Mouse (Mus musculus): ENCODE measurements around the gene Dlgap4.

Dlgap4 gene

GRCm38 (mm10) chr2:156741998-156742397 is 128.5 kb downstream of the Dlgap4 start:
- no peak for DNase-seq

- DNase-seq = no peak
These were observed 129.7 kb downstream of the Dlgap4 start for GRCm38 (mm10) chr2:156743248-156743647.

DNA sequence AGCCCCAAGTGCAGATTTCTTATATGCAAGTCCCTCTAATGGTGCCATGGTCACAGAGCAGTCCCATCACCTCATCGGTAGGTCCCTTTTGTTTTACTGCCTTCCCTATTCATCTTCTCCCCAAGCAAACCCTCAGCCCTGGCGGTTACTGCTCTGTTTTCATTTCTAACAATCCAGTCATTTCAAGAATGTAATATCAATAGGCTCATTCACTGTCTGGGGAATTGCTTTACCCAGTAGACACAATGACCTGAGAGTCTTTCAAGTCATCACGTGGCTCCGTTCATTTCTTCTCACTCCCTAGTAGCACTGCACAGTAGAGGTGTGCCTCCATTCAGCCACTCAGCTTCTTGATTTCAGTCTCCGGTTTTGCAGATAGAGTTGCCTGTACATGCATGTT is 130.9 kb downstream of the Dlgap4 start:
- no peak for DNase-seq

DNA sequence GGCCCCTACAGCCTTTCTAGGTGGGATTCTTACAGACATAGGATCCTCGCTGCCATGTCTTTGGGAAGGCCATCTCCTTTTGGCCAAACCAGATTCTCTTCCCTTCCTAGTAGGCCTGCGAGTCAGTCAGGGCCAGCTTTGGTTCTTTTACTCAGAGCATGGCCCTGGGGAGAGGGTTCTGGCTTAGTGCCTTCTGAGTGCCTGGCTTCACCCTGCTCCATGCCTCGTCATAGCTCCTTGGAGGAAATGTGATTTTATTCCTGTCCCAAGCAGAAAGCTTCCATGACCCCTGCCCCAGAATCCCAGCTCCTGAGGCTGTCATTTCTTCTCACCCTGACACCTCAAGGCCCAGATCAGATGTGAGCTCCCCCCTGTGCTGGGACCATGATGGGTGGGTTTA is 133.8 kb downstream of the Dlgap4 start:
- no peak for DNase-seq

- DNase-seq = no peak
These were observed 136.2 kb downstream of the Dlgap4 start for GRCm38 (mm10) chr2:156749687-156750086.

DNA sequence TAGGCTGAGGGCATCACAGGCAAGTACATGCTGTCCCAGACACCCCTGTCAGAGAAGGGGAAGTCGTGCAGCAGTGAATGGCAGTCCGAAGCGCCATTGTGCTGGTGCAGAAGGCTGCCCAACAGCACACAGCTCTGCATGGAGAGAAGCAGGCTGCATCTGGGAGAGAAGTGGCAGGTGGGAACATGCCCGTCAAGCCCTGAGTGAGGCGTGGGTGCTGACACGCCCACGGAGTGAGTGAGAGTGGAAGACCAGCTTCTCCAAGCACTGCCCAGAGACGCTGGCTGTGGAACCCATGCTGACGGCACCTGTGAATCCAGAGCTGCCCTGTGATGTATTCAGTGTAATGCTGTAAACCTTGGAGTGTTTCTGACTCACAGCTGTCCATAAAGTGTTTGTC is 143.4 kb downstream of the Dlgap4 start:
- DNase-seq = no peak

- DNase-seq = peak in 1 of 2 experiments; percentile 27
These were observed 147.5 kb downstream of the Dlgap4 start for GRCm38 (mm10) chr2:156760843-156761505.

GRCm38 (mm10) chr2:156761521-156762278 is 148.2 kb downstream of the Dlgap4 start:
- DNase-seq = peak in 1 of 2 experiments; percentile 35

- DNase-seq = no peak
These were observed 149.0 kb downstream of the Dlgap4 start for GRCm38 (mm10) chr2:156762499-156762898.

GRCm38 (mm10) chr2:156763101-156763500 is 149.6 kb downstream of the Dlgap4 start:
- DNase-seq = peak; percentile 80 to 86

GRCm38 (mm10) chr2:156764022-156764421 is 150.5 kb downstream of the Dlgap4 start:
- no peak for DNase-seq

- DNase-seq = no peak
These were observed 151.2 kb downstream of the Dlgap4 start for GRCm38 (mm10) chr2:156764747-156765146.

- no peak for DNase-seq
These were observed 152.1 kb downstream of the Dlgap4 start for GRCm38 (mm10) chr2:156765593-156765992.

- no peak for DNase-seq
These were observed 152.9 kb downstream of the Dlgap4 start for GRCm38 (mm10) chr2:156766227-156767019.

DNA sequence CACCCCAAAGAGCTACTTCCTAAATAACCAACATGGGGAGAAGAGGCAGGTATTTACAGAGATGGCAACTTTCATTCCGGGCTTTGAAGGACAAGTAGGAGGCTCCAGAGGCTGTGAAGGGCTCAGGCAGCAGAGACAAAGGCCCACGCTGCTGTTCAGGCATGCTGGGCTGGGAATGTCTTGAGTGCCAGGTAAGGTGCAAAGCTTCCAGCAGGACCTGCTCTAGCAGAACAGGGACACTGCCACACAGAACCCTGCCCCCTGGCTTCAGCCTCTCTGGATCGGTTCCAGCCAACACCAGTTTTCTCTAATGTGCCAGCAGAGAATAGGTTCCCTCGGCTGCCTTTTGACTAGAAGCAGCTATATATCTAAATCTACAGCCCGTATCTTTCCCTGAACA is 153.6 kb downstream of the Dlgap4 start:
- peak; percentile 37 to 49 for DNase-seq

DNA sequence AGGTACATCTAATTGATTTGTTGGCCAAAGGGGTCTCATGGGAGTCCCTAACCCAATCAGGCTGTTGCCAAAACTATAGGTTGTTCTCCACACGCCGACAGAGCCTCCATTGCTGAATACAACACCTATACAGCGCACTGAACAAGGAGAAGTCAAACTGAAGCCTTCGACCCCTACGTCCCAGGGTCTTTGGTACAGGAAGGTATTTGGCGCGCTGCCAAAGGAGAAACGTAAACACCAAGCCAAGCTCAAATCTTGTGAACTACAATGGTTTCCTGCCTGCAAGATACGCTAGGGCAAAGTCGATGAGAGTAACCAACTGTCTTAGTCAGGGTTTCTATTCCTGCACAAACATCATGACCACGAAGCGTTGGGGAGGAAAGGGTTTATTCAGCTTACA is 155.8 kb downstream of the Dlgap4 start:
- no peak for DNase-seq

GRCm38 (mm10) chr2:156773470-156773869 is 160.0 kb downstream of the Dlgap4 start:
- no peak for DNase-seq

GRCm38 (mm10) chr2:156774035-156774737 is 160.7 kb downstream of the Dlgap4 start:
- no peak for DNase-seq

DNA sequence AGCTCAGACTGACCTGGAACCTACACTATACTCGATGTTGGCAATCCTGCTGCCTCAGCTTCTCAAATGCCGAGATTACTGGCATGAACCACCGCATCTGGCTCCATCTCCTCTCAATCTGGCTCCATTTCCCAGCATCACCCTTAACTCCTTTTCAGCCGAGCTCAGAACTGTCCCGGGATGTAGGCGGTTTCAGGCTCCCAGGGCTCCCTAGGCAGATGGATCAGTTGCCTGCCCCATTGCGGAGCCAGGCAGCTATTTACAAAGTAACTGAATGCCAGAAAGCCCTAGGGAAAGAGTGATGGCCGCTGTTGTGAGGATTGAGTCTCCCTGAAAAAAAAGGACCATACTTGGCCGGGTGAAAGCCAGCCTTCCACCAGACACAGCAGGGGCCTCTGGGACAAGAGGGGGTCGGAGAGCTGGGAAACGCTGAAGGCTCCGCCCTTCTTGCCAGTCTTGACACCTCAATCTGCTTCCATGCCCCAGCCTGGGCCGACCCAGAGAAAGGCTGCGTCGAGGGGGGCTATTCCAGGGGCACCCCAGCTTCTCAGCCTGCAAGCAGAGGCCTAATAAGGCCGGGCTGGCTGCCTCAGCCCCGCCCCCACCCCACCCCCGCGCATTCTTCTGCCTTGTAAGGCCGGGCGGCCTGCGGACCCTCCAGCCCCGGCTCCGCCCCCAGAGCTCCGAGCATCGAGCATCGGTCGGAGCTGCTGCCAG is 161.4 kb downstream of the Dlgap4 start, which contains the start of gene Myl9:
Gene Myl9 (plus strand): TSS at position 683 of the 717 bp plus-strand sequence.
- peak; percentile 65 to 78 for DNase-seq

DNA sequence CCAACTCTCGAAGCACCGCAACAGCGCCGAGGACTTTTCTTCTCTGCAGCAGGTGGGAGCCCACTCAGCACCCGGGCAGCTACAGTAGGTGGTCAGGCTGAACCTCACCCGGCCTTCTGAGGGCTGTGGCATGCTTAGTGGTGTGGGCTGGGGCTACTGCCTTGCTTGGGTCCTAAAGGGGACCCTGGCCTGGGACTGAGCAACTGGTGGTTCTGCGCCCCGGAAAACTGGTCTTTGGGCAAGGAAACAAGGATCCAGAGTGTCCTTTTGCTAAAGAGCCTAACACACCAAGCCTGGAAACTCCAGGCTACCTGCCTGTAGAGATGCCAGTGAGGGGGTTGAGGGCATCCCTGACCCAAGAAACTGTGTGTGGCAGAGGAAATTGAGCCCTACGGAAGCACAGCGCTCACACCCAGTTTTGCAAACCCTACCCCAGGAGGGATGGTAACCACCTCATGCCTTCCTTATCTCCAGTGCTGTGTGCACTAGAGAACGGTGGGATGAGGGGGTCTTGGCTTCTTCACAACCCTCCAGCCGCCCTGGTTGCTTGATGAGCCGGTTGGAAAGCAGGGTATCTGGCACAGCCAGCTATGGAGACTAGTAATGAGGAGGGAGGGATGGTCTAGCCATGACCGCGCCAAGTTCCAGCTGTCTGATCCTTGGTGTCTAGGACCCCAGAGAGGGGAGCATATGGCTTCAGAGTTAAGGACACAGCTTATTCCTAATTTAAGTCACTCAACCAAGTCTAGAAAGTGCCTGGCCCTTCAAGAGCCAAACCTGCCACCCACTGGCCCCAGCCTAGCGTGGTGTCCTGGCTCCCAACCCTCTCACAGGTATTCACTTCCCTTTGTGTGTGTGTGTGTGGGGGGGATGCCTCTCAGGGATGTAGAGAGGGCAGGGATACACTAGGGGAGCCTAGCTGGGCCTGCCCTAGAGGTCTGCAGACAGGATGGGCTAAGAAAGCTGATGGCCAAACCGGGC is 162.2 kb downstream of the Dlgap4 start:
- no peak for DNase-seq

- no peak for DNase-seq
These were observed 163.4 kb downstream of the Dlgap4 start for GRCm38 (mm10) chr2:156776907-156777306.
